Mouse (Mus musculus): ENCODE measurements around the gene Tmem207.
"Not testable (repeated sequence)": the region's sequence is repeated elsewhere in the genome, so short reads cannot be mapped to it uniquely, and the experiment has no call there.

The Tmem207 gene

DNA sequence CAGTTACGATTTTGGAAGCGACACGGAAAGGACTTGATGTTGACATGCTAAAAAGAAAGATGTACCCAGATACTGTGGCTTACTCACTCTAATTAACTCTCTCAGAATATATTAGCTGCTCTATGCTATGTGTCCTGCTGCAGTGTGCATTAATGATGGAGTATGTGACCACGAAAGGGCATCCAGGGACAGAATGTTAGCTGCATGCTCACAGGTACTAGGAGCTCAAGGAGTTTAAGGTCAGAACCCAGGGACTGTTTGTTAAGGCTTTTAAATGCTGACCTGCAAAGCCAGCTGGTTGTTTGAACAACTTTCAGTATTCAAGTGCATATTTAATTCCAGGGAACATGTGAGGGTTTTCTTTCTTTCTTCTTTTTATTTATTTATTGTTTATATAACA, at the start of gene Tmem207:
Gene Tmem207 (minus strand): TSS at position 101 of the 400 bp plus-strand sequence.
- DNase-seq (ENCODE audit: low read depth): no peak

DNA sequence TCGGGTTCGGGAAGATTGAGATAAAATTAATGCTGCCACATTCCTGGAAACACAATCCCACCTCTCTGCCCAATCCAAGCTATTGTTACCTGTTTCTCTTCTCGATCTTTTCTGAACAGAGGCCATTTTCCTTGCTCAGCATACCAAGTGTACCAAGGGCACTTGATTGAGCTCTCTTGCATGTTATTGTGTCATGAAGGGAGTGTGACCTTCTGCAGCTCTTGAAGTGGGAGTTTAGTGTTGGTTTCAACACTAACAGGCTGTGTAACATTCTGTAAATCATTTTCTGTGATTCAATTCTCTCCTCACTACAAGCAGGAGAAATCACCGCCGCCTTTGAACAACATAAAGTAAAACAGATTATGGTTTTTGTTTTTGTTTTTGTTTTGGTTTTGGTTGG, 47.6 kb upstream of the Tmem207 start:
- DNase-seq (ENCODE audit: low read depth): no peak

DNA sequence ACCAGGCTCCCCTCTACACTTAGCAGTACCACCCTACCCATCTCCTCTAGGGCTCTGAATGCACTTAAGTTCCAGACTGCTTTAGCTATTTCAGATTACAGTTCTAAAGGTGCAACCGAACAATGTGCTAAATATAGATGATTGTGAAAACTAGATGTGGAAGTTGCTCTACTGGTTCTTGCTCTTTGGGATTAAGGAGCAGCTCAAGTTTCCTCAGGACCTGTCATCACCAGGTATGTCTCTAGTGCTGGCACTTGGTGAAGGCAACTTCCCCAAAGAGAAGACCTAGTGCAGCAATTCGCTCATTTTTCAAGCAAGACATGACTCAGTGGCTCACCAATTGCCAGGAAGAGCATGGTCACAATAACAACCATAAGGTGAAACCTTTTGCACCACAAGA, 45.3 kb upstream of the Tmem207 start:
- DNase-seq (ENCODE audit: low read depth): no peak

DNA sequence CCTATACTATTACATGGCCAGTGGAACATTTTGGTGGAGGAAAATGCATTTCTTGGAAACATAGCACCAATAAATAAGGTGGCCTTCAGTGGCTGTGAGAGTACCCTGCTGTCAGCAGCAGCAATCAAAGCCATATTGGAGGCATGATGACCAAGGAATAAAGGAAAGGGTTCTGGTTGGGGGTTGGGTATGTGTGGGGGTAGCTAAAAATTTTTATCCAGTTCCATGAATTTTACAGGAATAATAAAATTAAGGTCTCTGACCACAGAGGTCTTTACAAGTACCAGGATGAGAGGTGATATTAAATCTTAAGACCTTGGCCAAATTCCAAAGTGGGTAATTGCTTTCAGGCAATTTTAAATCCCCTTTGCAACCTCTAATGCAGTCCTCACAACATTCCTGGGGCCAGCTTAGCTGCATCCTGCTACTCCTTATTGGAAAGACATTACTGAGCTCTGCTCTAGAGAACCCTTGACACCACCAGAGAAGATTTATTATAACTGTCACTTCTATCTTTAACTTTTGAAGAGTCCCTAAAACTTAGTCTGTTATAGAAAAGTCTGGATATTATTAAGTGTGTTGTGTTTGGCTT, 42.9 kb upstream of the Tmem207 start:
- DNase-seq (ENCODE audit: low read depth): no peak

DNA sequence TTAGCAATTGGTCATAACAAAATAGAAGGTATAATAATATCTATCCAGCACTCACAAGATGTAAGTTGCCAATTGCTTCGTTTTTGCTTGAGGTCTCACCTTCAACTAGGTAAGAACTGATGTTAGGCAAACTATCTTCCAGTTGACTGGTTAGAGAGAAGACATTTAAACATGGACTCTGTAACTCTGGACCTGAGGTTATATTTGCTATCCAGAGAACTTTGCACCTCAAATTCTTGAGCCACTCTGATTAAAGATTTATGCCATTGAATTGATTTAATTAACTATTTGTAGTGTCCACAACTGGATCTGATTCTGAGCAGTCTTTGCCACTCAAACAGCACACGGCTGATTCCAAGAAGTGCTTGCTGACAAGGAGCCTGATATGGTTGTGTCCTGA, 36.2 kb upstream of the Tmem207 start:
- DNase-seq (ENCODE audit: low read depth): no peak

DNA sequence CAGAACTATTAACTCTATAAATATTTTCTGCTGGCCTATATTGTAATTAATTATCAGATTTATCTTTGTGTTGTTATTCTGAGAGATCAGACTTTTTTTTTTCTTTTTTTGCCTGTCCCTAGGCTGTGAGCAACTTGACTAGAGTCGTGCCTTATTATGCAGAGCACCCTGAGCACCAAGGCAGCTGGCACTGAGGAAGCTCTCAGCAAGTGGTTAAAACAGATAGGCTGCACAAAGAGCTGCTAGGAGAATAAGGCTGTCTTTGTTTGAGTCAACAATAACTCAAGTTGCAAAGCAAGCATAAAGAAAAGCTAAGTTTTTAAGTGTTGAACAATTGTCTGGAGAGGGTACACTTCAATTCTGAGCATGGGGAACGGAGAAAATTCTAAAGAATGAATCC, 35.2 kb upstream of the Tmem207 start:
- DNase-seq (ENCODE audit: low read depth): no peak

DNA sequence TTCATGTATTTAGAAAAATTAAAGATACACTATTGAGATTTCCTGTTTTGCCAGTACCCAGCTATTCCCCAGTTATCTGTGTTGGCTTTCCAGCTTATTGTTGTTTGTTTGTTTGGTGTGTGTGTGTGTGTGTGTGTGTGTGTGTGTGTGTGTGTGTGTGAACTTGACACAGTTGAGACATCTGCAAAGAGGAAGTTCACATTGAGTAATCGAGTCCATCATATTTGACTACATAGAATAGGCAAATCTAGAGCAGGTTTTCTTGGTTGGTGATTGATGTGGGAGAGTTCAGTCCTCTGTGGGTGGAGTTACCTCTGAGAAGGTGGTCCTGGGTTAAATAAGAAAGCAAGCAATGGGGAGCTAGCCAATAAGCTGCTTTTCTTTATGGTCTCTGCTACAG, 32.2 kb upstream of the Tmem207 start:
- DNase-seq (ENCODE audit: low read depth): no peak

DNA sequence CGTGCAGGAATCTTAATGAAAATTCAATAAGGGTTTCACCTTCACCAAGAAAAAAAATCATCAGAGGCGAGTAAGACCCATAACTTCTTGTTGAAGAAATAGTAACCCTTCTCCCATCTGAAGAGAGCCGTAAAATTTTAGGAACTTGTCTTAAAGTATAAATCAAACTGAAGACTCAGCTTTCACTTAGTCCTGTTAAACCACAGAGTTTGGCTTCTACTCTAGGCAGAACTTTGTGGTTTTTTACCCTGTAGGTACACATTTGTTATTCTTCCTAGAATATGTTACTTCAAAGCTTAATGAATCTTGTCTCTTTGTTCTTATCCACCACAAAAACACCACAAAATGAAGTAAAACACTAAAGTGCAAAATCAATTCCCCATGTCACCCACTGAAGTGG, 25.7 kb upstream of the Tmem207 start:
- no peak for DNase-seq (ENCODE audit: low read depth)

DNA sequence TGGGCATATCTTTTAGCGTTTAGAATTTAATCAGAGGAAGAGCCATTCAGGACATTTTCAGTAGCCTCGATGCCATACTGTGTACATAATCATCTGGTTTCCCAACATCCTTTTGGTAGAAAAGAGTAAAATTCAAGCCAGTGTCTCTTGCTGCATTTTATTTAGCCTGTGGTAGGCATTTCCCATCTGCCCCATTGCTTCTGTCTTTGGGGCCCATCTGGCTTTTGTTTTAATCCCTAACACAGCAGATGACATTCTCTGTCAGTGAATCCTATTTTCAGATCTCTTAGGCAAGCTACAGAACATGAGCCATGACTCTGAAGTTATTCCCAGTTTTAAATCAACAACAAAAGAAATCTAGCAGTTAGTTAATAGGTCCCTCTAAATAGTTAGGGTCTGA, 22.7 kb upstream of the Tmem207 start:
- no peak for DNase-seq (ENCODE audit: low read depth)

DNA sequence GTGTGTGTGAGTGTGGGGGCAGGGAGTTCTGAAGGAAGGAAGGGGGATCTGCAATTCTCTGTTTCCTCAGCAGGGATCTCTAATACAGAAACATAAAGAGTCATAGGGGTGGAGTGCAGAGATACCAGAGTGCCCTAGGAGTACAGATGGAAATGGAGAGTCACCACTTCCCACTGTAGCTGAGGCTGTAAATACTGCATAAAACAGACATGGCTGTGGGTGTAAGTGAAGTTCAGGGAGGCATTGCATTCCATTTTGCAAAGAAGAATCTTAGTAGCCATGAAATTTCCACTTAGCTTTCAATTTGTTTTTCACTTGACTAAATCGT, 20.3 kb upstream of the Tmem207 start:
- DNase-seq (ENCODE audit: low read depth): no peak

DNA sequence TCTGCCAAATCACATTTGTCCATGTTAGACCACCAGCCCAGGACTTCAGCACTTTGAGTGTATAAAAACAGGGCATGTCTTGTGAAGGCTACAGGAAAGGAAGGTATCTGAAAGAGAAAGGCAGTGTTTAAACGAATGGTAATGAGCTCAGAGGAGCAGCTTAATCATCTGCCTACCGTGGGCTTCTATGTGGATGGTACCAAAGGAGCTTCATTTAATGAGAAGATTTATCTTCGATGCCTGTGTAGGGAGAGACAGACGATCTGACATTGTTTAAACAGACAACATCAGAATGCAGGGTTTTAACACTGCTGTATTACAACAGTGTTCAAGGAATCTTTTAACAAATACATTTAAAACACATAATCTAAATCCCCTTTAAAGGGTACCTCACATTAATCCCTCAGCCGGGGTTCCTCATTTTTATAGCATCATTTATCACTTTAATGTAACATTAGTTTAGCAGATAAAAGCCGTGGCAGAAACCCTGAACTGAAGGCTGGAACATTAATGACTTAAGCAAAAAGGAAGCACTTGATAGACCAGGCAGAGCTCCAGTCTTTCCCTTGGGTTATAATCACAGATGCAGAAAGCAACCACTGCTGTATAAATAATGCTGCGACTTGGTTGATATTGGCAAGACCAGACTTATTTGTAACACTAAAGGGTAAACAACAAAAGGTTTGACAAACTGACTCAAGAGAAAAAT, 19.8 kb upstream of the Tmem207 start:
- DNase-seq (ENCODE audit: low read depth): no peak

DNA sequence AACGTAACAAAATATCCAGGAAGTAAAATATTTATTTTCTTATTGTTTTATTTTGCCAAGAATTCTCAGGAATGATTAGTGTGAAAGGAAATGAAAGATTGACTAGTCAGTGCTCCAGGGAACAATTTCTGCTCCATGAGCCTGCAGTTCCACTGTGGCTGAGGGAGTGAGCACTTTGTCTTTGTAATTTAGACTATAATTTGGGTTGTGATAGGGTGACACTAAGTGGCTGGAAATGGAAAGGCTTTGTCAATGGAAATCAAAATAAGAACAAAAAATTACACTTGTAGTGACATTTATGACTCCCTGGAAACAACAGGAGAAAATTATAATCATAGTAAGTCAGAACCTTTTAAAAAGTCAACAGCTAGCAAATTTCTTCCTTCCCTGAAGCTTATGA, 5.7 kb upstream of the Tmem207 start:
- no peak for DNase-seq (ENCODE audit: low read depth)

DNA sequence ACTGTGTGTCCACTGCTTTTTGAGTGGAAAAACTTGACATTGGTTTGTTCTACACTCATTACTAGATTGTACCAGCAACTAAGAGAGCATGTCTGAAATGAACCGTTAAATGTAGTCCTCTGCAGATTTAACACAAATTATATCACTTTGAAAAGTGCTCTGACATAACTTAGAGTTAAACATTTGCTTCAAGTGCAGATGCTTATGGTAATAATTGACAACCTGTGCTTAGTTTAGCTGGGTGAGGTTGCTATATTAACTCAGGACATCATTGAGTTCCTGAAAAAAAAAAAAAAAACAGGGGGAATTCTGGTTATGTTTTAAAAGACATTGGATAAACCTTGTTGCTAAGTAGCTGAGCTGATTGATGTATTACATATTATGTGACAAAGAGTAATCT, 3.9 kb upstream of the Tmem207 start:
- DNase-seq (ENCODE audit: low read depth): no peak

DNA sequence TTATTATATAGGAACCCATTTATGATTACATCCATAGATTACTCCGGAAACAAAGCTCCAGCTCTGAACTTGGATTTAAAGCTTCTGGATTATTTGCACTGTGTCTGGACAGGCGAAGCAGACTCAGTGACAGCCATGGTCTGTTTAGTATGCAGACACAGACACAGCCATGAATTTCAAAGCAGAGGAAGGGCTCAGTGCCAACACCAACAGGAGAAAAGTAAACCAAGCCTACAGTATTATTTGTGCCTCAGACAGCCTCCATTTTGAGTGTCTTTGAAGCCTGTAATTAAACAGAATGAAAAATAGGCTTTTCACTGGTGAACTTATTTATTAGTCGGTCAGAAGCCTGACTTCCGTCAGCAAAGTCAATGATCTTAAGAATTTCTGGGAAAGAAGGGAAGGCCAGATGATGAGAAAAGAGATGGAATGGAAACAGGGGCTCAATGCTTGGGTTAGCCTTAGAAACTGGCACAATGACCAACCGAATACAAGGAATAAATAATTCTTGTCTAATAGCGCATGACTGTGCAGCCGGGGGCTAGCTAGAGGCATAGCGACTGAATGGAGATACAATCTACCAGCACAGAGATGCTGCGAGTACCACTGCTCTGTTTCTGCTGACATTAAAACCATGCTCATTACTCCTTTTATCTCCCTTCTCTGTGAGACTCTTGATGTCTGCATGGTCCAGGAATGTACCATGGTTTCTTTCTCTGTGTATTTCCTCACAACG, 1.5 kb upstream of the Tmem207 start:
- no peak for DNase-seq (ENCODE audit: low read depth)

DNA sequence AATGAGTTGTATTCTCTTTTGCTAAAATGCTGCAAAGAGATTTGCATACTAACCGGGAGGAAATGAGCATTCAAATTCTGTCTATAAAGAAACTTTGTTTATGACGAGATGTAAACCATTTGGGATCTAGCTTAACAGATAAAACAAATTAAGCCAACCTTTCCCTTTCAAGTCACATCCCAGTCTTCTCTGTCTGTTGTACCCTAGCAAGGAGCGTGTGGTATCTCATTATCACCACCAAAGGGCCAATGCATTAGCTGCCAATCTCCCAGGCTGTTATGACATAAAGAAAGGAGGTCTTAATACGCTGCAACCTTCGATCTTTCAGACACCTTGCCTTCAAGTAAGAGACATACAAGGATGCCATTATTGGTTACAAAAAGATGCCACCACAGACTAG, 737 bp downstream of the Tmem207 start:
- DNase-seq (ENCODE audit: low read depth): no peak

DNA sequence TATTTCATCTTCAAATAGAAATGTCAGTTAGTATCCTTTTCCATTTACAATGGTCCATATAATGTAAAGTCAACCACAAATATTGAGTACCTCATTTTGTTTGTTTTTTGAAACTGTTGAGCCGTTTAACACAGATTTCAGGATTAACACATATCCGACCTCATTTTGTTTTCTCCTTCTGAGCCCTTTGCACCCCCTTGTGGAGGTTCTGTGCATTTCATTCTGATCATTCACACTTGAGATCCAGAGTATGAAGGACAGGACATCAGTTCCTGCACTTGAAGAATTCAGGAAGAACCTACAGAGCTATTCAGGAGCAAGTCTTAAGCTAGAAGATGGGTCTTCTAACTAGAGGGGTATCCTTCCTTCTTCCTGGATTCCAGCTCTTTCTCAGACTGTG, 7.0 kb downstream of the Tmem207 start:
- no peak for DNase-seq (ENCODE audit: low read depth)

DNA sequence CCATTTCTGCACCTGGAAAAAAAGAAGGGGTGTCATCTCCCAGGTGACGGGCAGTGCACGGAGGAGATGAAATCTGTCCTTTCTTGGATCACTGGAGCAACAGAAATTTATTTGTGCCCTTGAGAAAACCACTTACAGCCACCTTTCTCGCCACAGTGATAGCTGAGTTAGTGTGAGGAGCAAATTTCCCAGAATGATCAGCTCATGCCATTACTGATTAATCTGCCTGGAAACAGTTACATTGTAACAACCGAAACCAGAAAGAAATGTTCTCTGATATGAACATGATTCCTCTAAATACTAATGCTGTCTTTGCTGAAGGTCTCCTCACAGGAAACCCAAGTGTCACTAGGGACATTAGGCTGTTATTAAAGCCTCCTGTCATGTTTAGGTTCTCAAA, 21.6 kb downstream of the Tmem207 start:
- no peak for DNase-seq (ENCODE audit: low read depth)

DNA sequence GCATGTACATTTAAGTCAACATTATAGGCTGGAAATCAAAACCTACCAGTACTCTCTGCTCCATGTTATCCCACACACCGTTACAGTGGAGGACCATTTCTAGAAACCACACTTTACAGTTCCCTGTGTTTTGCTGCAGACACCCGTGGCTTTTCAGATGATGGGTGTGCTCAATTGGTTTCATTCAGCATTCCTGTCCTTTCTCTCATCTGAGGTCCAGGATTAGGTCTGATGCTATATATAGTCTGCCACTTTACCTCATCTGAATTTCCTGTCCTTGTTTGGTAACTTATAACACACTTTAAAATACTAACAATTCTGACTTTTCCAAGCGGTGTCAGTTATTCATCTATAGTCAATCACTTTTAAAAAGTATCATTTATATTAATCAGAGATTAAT, 25.8 kb downstream of the Tmem207 start:
- no peak for DNase-seq (ENCODE audit: low read depth)

DNA sequence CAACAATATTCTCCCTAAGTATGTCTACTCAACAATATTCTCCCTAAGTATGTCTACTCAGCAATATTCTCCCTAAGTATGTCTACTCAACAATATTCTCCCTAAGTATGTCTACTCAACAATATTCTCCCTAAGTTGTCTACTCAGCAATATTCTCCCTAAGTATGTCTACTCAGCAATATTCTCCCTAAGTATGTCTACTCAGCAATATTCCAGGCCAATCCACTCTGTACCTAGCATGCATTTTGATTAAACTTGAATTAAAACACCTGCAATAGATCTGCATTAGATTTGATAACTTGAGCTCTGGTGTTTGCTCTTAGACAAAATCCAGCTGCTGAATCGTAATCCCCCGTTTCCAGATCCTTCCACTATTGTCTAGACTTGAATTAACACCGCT, 26.9 kb downstream of the Tmem207 start:
- not testable (repeated sequence) for DNase-seq (ENCODE audit: low read depth)

DNA sequence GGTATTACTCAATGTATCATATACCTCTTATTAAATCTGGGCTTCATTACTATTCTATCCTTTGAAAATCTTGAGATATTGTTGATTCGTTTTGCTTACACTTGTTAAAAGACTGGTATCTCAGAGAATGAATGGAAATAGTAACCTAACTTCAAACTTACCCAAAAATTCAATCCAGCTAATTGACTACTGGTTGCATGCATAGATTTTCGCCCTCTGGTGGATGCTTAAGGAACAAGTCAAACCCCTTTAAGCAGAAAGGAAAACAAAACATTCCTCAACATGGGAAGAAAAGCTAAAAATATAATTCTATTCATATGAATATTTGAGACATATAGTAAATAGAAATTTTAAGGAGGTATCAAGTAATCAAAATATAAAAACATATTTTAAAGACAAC, 30.8 kb downstream of the Tmem207 start:
- no peak for DNase-seq (ENCODE audit: low read depth)

DNA sequence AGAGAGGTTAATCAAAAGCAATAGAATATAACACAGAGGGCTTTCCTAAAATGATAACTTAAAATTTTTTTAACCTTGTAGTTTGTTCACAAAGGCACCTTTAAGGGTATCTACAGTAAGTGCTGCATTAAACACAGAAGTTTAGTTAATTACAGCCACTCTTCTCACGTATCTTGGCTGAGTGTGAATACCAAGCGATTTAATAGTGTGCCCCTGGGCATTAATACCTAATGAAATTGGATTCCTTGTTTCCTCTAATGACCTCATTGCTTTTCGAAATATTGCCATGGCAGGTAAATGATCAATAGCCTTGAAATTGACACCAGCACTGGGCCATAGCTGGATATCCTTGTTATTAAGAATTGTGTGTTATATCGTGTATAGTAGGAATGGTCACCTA, 55.3 kb downstream of the Tmem207 start:
- no peak for DNase-seq (ENCODE audit: low read depth)

DNA sequence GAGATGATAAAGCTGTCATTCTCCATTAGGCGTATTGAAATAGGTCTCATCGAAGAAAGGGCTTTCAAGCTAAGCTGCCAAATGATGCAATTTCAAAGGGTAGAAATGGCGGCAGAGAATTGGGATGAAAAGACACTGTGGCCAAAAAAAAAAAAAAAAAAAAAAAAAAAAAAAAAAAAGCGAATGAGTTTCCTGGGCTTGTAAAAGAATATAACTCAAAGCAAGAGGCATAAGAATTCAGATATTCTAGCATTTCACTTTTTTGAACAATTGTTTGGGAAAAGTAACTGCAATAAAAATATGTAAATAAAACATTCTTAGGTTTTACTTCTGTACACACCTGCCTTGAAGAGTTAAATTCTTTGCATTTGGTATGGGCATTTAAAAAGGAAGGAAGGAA, 60.0 kb downstream of the Tmem207 start:
- DNase-seq (ENCODE audit: low read depth): no peak

DNA sequence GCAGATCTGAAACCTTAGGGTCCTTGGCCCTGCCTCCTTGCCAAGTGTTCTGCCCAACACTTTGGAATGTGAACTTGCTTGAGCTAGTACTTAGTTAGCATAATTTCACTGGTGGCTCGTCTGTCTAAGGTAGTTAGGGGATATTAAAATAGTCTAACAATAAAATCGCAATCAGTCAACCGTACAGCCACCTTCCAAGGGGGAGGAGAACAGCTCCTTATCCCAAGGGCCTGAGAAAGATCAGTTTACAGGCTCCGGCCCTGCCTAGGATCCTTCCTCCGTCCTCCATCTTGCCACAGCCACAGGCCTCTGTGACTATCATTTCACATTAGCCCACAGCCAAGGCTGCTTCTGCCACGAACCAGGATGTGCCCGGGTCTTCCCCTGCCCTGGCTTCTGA, 63.7 kb downstream of the Tmem207 start, which contains the start of gene Cldn16:
Gene Cldn16 (plus strand): TSS at position 301 of the 400 bp plus-strand sequence.
- DNase-seq (ENCODE audit: low read depth): no peak

DNA sequence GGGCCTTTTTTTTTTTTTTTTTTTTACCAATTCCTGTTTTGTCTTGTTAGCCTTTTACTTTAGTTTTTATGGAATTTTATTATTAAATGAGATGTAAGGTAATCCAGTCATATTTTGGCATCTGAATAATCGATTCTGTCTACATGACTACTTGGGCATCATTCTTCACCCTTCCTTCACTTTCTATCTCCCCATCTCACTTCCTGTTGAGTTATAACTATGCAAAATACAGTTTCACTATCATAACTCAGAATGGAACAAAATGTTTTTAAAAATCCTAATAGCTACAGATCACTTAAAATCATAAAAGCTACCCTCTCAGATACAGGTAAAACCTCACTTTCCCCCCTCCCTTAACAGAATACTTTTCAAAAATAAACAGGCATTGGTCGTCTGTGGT, 70.4 kb downstream of the Tmem207 start:
- DNase-seq (ENCODE audit: low read depth): no peak
